Mouse (Mus musculus): ENCODE measurements around the gene Ckap2l.

Gene Ckap2l

GRCm38 (mm10) chr2:129296671-129297588 is at the start of gene Ckap2l:
TSS of gene Ckap2l (minus strand) at chr2:129297212.
- peak; percentile 97 for DNase-seq

- DNase-seq = no peak
These were observed 41.2 kb upstream of the Ckap2l start for GRCm38 (mm10) chr2:129338138-129338621.

- DNase-seq = no peak
These were observed 36.5 kb upstream of the Ckap2l start for GRCm38 (mm10) chr2:129333471-129333870.

DNA sequence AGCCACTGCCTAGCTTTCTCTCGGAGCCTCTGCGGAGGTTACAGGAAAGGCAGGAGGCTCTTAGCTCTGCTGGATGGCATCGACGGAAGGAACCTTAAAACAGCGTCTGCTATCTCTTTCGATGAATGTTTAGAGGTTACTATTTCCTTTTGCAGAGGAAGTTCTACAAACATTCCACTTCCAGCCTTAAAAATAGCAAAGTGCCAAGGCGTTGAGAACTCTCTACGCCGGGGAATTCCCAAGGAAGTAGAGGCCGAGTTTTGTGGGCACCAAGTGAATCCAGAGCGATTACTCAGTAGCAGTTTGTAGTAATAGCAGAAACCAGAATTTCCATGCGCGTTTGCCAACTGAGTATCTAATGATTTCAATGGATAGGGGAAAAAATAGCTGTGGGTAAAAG is 33.5 kb upstream of the Ckap2l start:
- DNase-seq = no peak

- no peak for DNase-seq
These were observed 33.0 kb upstream of the Ckap2l start for GRCm38 (mm10) chr2:129330024-129330423.

DNA sequence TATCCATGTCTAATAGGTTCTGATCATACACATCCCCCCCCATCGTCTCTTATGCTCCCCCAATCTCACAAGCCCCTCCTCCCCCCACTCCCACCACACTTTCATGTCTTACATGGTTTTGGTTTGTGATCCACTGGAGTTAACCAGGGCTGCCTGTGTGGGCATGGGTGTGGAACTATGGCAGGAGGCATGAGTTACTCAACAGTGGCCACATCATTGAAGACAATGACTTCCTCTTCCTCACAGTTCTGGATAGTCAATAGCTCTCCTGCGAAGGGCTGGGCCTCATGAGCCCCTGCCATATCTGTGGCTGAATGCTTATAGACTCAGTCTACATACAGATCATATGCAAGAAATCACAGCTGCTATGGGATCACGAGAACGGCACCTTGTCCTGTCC is 31.2 kb upstream of the Ckap2l start:
- DNase-seq = no peak

- no peak for DNase-seq
These were observed 27.2 kb upstream of the Ckap2l start for GRCm38 (mm10) chr2:129324216-129324615.

GRCm38 (mm10) chr2:129322117-129322635 is 25.2 kb upstream of the Ckap2l start:
- DNase-seq = no peak

GRCm38 (mm10) chr2:129320033-129320605 is 23.1 kb upstream of the Ckap2l start:
- DNase-seq = no peak

DNA sequence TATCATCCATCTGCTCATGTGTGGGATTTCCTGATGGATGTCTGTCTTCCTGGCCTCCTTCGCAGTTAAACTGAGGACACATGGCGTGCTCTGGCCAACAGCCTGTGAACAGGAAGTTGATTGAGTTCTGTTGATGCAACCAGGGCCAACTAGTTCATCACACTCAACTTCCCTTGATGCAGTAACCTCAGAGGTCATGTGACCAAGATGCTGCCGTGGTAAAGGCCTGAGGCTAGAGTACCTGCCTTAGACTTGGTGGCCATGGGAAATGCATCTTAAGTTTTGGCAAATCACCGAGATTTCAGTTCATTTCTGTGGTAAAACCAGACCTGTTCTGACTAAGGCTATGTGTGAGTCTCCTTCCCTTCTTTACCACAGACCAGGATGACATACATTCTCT is 18.8 kb upstream of the Ckap2l start:
- DNase-seq = no peak

GRCm38 (mm10) chr2:129314880-129315279 is 17.9 kb upstream of the Ckap2l start:
- no peak for DNase-seq

DNA sequence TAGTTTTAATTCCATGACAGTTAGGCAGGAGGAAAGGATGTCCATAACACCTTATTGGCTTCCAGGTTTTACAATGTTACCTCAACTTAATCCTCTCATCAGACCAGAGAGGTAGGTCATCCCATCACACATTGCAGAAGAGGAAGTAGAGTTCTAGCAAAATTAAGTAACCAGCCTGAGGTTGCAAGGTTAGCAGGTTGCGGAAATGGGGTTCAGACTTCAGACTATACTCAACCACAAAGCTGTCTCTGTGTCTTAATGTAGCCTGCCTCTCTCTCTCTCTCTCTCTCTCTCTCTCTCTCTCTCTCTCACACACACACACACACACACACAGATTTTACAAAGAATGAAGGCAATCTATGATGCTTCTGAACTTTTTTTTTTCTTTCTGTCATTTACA is 16.9 kb upstream of the Ckap2l start:
- DNase-seq = no peak

DNA sequence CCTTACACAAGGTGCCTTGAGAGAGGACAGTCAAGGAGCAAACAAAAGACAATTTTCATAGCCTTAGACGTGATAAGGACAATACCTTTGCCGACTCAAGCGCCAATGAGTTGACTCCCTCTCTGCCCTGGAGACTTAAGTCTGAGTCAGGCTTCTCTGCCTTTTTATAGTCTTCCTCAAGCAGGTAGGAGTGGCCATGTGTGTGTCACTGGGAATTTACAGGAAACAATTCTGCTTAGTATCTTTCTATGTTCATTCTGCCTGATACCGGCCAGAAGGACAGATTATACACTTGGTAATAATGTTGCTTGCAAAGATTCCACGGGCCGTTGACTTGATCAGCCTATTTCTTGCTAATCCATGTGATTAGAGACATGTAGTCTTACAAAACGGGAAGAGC is 12.8 kb upstream of the Ckap2l start, which contains the start of gene Il1a:
TSS of gene Il1a (minus strand) at position 137 of the 400 bp plus-strand sequence.
- DNase-seq = no peak

DNA sequence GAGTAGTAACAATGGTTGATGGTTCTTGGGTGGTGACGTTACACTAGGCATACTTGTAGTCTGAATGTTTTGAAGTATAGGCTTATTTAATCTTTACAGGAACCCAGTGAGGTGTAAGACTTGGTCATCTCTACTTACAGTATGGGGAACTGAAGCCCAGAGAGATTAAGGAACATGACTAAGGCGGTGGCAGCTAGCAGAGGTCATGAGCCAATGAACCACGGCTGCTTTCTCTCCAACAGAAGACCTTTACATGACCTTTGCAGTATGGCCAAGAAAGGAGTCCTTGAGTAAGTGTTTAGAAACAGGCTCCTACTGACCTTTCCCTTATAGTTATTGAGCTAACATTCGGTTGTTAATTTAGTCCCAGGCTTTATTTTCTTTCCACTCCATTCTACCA is 9.0 kb upstream of the Ckap2l start:
- DNase-seq = no peak

- DNase-seq = peak in 1 of 2 experiments; percentile 37
These were observed 574 bp upstream of the Ckap2l start for GRCm38 (mm10) chr2:129297589-129297982.

GRCm38 (mm10) chr2:129296086-129296485 is 926 bp downstream of the Ckap2l start:
- no peak for DNase-seq

GRCm38 (mm10) chr2:129295075-129295474 is 1.9 kb downstream of the Ckap2l start:
- no peak for DNase-seq

GRCm38 (mm10) chr2:129273823-129274222 is 23.2 kb downstream of the Ckap2l start:
- no peak for DNase-seq

- no peak for DNase-seq
These were observed 26.4 kb downstream of the Ckap2l start for GRCm38 (mm10) chr2:129270621-129271020.

- DNase-seq = no peak
These were observed 27.0 kb downstream of the Ckap2l start for GRCm38 (mm10) chr2:129269986-129270385.

GRCm38 (mm10) chr2:129269161-129269643 is 27.8 kb downstream of the Ckap2l start:
- DNase-seq = no peak

- DNase-seq = no peak
These were observed 29.3 kb downstream of the Ckap2l start for GRCm38 (mm10) chr2:129267738-129268137.

GRCm38 (mm10) chr2:129265316-129265715 is 31.7 kb downstream of the Ckap2l start:
- no peak for DNase-seq

DNA sequence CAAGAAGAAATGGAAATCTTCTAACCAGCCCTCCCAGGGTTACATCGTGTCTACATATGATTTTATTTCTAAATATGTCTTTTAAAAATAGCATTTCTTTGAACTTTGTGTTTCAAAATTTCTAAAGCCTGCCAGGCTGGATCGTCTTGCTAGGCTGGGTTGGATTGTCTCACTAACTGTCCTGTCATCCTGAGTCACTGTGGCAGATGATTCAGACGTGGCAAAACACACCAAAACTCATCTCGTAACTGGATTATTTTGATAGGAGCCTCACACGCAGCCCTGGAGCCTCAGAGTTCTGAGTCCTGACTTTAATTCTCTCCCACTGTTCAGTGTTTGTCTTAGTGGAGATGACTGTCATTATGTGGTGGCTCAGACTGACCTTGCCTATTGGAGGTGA is 33.9 kb downstream of the Ckap2l start:
- no peak for DNase-seq
